Mouse (Mus musculus) MEL (cell line): ENCODE results near the gene Trmt112. TPM values are rescaled to one million over a fixed set of nuclear protein-coding genes. Genes with fewer than 3 reads are reported as not detected.

Experiments used
- BHLHE40 ChIP-seq: IDR thresholded peaks from 2 replicates; pipeline ENCODE4 v1.6.1; 2012; ENCODE audit warnings: low read depth, mild to moderate bottlenecking, inconsistent platforms, low read length, improper control_type of control experiment, borderline replicate concordance
- CHD1 ChIP-seq: IDR thresholded peaks from 2 replicates; pipeline ENCODE4 v1.6.1; 2012; ENCODE audit warnings: low read depth, mild to moderate bottlenecking, inconsistent platforms, low read length, improper control_type of control experiment
- CHD2 ChIP-seq: IDR thresholded peaks from 2 replicates; pipeline ENCODE4 v1.6.1; 2011; ENCODE audit warnings: low read length, improper control_type of control experiment
- E2F4 ChIP-seq: IDR thresholded peaks from 2 replicates; pipeline ENCODE4 v1.6.1; 2011; ENCODE audit warnings: low read depth, low read length, improper control_type of control experiment, borderline replicate concordance
- ELF1 ChIP-seq: IDR thresholded peaks from 2 replicates; pipeline ENCODE4 v1.6.1; 2014; ENCODE audit warnings: low read depth, mild to moderate bottlenecking, inconsistent platforms, low read length, improper control_type of control experiment, moderate library complexity
- EP300 ChIP-seq, 2 experiments: IDR thresholded peaks; 2 replicates each; pipeline ENCODE4 v1.6.1; 2011; ENCODE audit warnings: improper control_type of control experiment in 2 of 2, low read length in 2 of 2, low read depth in 1 of 2, mild to moderate bottlenecking in 1 of 2
- GABPA ChIP-seq: IDR thresholded peaks from 2 replicates; pipeline ENCODE4 v1.6.1; 2012; ENCODE audit warnings: low read depth, mild to moderate bottlenecking, inconsistent platforms, low read length, improper control_type of control experiment, moderate library complexity
- GATA1 ChIP-seq: IDR thresholded peaks from 2 replicates; pipeline ENCODE4 v1.6.1; 2011; ENCODE audit warnings: low read depth, low read length, improper control_type of control experiment
- HCFC1 ChIP-seq: IDR thresholded peaks from 2 replicates; pipeline ENCODE4 v1.6.1; 2012; ENCODE audit warnings: low read depth, mild to moderate bottlenecking, inconsistent platforms, low read length, improper control_type of control experiment, moderate library complexity
- JUND ChIP-seq: IDR thresholded peaks from 2 replicates; pipeline ENCODE4 v1.6.1; 2011; ENCODE audit warnings: low read depth, mild to moderate bottlenecking, improper control_type of control experiment, low read length
- MEF2A ChIP-seq: IDR thresholded peaks from 2 replicates; pipeline ENCODE4 v1.6.1; 2014; ENCODE audit warnings: low read depth, mild to moderate bottlenecking, inconsistent platforms, low read length, improper control_type of control experiment; ENCODE audit not compliant: poor library complexity, insufficient replicate concordance, severe bottlenecking; ENCODE audit errors: extremely low read depth
- MXI1 ChIP-seq: IDR thresholded peaks from 2 replicates; pipeline ENCODE4 v1.6.1; 2011; ENCODE audit warnings: mild to moderate bottlenecking, low read depth, low read length, improper control_type of control experiment
- MYB ChIP-seq: IDR thresholded peaks from 2 replicates; pipeline ENCODE4 v1.6.1; 2011; ENCODE audit warnings: mild to moderate bottlenecking, low read depth, low read length, improper control_type of control experiment
- MYC ChIP-seq: IDR thresholded peaks from 2 replicates; pipeline ENCODE4 v1.6.1; 2011; ENCODE audit warnings: low read depth, mild to moderate bottlenecking, low read length, improper control_type of control experiment, moderate library complexity
- NRF1 ChIP-seq: IDR thresholded peaks from 2 replicates; pipeline ENCODE4 v1.6.1; 2014; ENCODE audit warnings: low read depth, mild to moderate bottlenecking, inconsistent platforms, low read length, improper control_type of control experiment, moderate library complexity; ENCODE audit not compliant: poor library complexity, insufficient read depth, severe bottlenecking
- RAD21 ChIP-seq: IDR thresholded peaks from 2 replicates; pipeline ENCODE4 v1.6.1; 2011; ENCODE audit warnings: mild to moderate bottlenecking, low read depth, low read length, improper control_type of control experiment
- SIN3A ChIP-seq: IDR thresholded peaks from 2 replicates; pipeline ENCODE4 v1.6.1; 2012; ENCODE audit warnings: low read length, improper control_type of control experiment, inconsistent platforms
- TAL1 ChIP-seq: IDR thresholded peaks from 2 replicates; pipeline ENCODE4 v1.6.1; 2012; ENCODE audit warnings: mild to moderate bottlenecking, inconsistent platforms, low read length, moderate library complexity, mixed read lengths
- TBP ChIP-seq: IDR thresholded peaks from 2 replicates; pipeline ENCODE4 v1.8.0; 2011; ENCODE audit warnings: low read depth, low read length, improper control_type of control experiment
- TCF12 ChIP-seq: IDR thresholded peaks from 2 replicates; pipeline ENCODE4 v1.6.1; 2014; ENCODE audit warnings: low read depth, mild to moderate bottlenecking, inconsistent platforms, low read length, improper control_type of control experiment, moderate library complexity
- UBTF ChIP-seq: IDR thresholded peaks from 2 replicates; pipeline ENCODE4 v1.6.1; 2012; ENCODE audit warnings: low read depth, mild to moderate bottlenecking, inconsistent platforms, low read length, improper control_type of control experiment, moderate library complexity, borderline replicate concordance; ENCODE audit not compliant: insufficient read depth
- USF1 ChIP-seq: IDR thresholded peaks from 2 replicates; pipeline ENCODE4 v1.6.1; 2014; ENCODE audit warnings: low read depth, mild to moderate bottlenecking, inconsistent platforms, low read length, improper control_type of control experiment, moderate library complexity
- ZC3H11A ChIP-seq: IDR thresholded peaks from 2 replicates; pipeline ENCODE4 v1.6.1; 2012; ENCODE audit warnings: low read depth, mild to moderate bottlenecking, inconsistent platforms, low read length, improper control_type of control experiment
- ZKSCAN1 ChIP-seq: IDR thresholded peaks from 2 replicates; pipeline ENCODE4 v1.6.1; 2012; ENCODE audit warnings: low read depth, mild to moderate bottlenecking, inconsistent platforms, low read length, improper control_type of control experiment, moderate library complexity
- ZMIZ1 ChIP-seq: IDR thresholded peaks from 2 replicates; pipeline ENCODE4 v1.6.1; 2012; ENCODE audit warnings: low read depth, mild to moderate bottlenecking, inconsistent platforms, low read length, improper control_type of control experiment, moderate library complexity
- ZNF384 ChIP-seq: IDR thresholded peaks from 2 replicates; pipeline ENCODE4 v1.6.1; 2012; ENCODE audit warnings: low read depth, mild to moderate bottlenecking, inconsistent platforms, low read length, improper control_type of control experiment
- polyA plus RNA-seq, 2 experiments: library from polyadenylated mRNA; stranded (reverse) in 1 of 2; unstranded in 1 of 2; fragments of >175 nt in 1 of 2; fragments of >200 nt in 1 of 2; gene quantifications; 2 replicates each; pipeline versions ENCODE4 v1.2.1 to v1.2.4; 2012; ENCODE audit warnings: low replicate concordance in 2 of 2, low read depth in 1 of 2; ENCODE audit not compliant: insufficient read length in 2 of 2, insufficient read depth in 1 of 2, missing spikeins in 1 of 2
- total RNA-seq: library from RNA; depleted of rRNA; stranded (reverse); fragments of 300-350 nt; gene quantifications from 2 replicates; pipeline ENCODE4 v1.2.3, GENCODE M21; 2012

Gene Trmt112
- total and polyA plus RNA-seq, 3 experiments: 294 to 319 TPM; not detected in 1

DNA sequence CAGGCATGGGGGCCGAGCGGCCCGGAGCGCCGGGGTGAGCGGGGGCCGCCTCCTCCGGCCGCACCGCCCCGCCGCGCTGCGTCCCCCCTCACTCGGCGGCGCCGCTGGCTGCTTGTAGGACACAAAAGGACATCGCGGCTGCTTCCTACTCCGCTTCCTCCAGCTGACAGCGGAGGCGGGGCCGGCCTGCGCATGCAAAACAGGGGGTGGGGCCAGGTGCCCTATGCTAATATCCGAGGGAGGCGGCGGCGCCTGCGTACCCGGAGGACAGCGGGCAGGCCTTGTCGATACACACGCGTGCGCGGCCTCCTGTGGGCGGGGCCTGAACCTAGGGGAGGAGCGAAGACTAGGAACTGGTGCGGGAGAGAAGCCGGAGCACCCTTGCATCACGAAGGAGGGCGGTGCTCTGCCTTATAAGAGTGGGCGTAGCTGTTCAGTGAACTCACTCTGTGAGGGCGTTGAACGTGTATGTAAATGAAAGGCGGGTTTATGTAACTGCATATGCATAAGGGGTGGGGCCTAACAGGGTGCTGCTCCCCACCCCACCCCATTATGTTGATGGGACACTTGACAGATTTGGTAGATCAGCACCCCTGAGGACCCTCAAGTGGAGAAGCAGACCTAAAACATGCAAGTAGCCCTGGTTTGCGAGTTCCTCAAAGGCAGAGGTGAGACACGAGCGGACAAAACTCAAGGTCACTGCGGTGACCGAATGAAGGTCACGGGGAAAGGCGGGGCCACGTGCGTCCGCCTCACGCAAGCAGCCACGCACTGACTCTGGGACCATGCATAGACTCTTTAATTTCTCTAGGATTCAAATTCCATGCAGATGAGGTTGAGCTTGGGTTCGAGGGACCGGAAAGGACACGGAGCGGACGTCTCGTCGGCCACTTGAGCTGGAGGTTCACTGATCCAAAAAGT is 12.4 kb downstream of the Trmt112 start, which contains the start of gene Esrra (continued):
- TF ChIP-seq SIN3A (peak; percentile 81), MYB (peak; percentile 38; the same call in 1 of the 2 replicates), RAD21 (no peak), ZKSCAN1 (no peak), MYC (peak; percentile 80; the same call in 1 of the 2 replicates), EP300 (IDR thresholded peaks at IDR 0.05; ENCODE audit: low read depth in 1 of 2, low read length in 2 of 2) (no peak), ZMIZ1 (0 out of 2 replicates have a peak, but pooled peaks have one; percentile 35), TBP (peak; percentile 86), UBTF (no peak), ZC3H11A (no peak), ZNF384 (no peak), BHLHE40 (no peak), E2F4 (no peak), NRF1 (peak; percentile 94), GABPA (no peak), MXI1 (peak; percentile 88), HCFC1 (no peak; the same call in 1 of the 2 replicates), CHD2 (no peak), TAL1 (no peak), MEF2A (no peak), ELF1 (peak; percentile 77), JUND (no peak), GATA1 (no peak), TCF12 (0 out of 2 replicates have a peak, but pooled peaks have one; percentile 5), USF1 (peak; percentile 78), CHD1 (no peak)
